Mouse (Mus musculus) lung, postnatal 0 days (tissue): ENCODE data around the gene Rc3h1.

Experiments used
- CTCF ChIP-seq: IDR thresholded peaks from 2 replicates; pipeline ENCODE4 v1.5.1; 2016; ENCODE audit warnings: antibody characterized with exemption, mild to moderate bottlenecking
- EP300 ChIP-seq: IDR thresholded peaks from 2 replicates; pipeline ENCODE4 v1.6.1; 2016; ENCODE audit warnings: antibody characterized with exemption, mild to moderate bottlenecking, control low read depth

DNA sequence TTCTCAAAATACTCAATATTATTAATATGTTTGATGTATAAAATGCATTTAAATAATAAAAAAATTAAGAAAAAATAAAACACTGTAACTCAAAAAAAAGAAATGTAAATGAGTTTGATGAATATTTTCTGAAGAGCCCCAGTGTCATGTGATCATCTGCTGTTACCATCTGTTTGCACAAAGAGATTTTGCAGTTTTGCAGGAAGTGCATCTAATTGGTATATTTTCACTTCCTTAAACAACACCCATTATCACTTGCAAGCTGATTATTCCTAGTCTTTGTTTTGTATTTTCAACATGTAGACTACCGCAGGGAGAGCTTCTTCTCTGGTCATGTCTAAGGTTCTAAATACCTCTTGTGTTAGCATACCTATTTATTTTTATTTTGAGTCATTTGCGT lies 45.1 kb upstream of the Rc3h1 start:
- TF ChIP-seq CTCF, result no peak
- TF ChIP-seq EP300, result no peak
